Mouse (Mus musculus) ES-Bruce4 (cell line): Measurements from ENCODE around the gene Loxl4.

Experiments
- CTCF ChIP-seq: IDR thresholded peaks from one replicate; pipeline ENCODE4 v1.8.1; 2011; ENCODE audit warnings: low read depth, low read length
- EP300 ChIP-seq: IDR thresholded peaks from 2 replicates; pipeline ENCODE4 v1.6.1; 2011; ENCODE audit warnings: low read depth, low read length; ENCODE audit not compliant: insufficient read depth
- POLR2A ChIP-seq: IDR thresholded peaks from one replicate; pipeline ENCODE4 v1.8.1; 2011; ENCODE audit warnings: low read length; ENCODE audit not compliant: insufficient read depth

- TF ChIP-seq CTCF (no peak), EP300 (no peak), POLR2A (no peak)
Observed at GRCm38 (mm10) chr19:42601445-42601844, 11.2 kb downstream of the Loxl4 start.
